Mouse (Mus musculus) hematopoietic stem cell, adult 5-6 weeks (primary cell): Measurements from ENCODE around the gene Rpl39l. TPM values are rescaled to one million over a fixed set of nuclear protein-coding genes. Genes with fewer than 3 reads are reported as not detected.
"Not testable (repeated sequence)": the region's sequence is repeated elsewhere in the genome, so short reads cannot be mapped to it uniquely, and the experiment has no call there.

Source experiments
- ATAC-seq, 2 experiments: fragments of 125-278 bp in 1 of 2; replicated peaks in 1 of 2; 2 replicates each; pipeline ENCODE4 v1.8.0; 2016 to 2017; ENCODE audit warnings: inconsistent platforms in 2 of 2, mild to moderate bottlenecking in 2 of 2, moderate number of reproducible peaks in 2 of 2, low read depth in 1 of 2, moderate TSS enrichment in 1 of 2; ENCODE audit not compliant: low FRiP score in 2 of 2, poor library complexity in 2 of 2, severe bottlenecking in 2 of 2, insufficient read depth in 1 of 2, low TSS enrichment in 1 of 2
- total RNA-seq: library from RNA; stranded (forward); fragments of 172-1452, 232-1000 nt; gene quantifications from 2 replicates; pipeline ENCODE4 v1.2.3, GENCODE M21; 2017

Rpl39l gene
- total RNA-seq, result 0.35 TPM in 1 of 2 replicates, not detected in the other

- no peak for ATAC-seq
Observed at GRCm38 (mm10) chr16:10170005-10170404, at the start of gene Rpl39l. Gene Rpl39l, plus strand, starts transcription at chr16:10170226.

- ATAC-seq, result no peak
Observed at GRCm38 (mm10) chr16:10127586-10127985, 42.4 kb upstream of the Rpl39l start.

GRCm38 (mm10) chr16:10129052-10129911 is 40.7 kb upstream of the Rpl39l start:
- no peak for ATAC-seq

- ATAC-seq, result no peak
Observed at GRCm38 (mm10) chr16:10143166-10143565, 26.9 kb upstream of the Rpl39l start.

- no peak for ATAC-seq
Observed at GRCm38 (mm10) chr16:10147401-10147800, 22.6 kb upstream of the Rpl39l start.

GRCm38 (mm10) chr16:10169123-10169905 is 712 bp upstream of the Rpl39l start:
- no peak for ATAC-seq

GRCm38 (mm10) chr16:10171276-10171675 is 1.2 kb downstream of the Rpl39l start:
- ATAC-seq, result no peak

GRCm38 (mm10) chr16:10172179-10172820 is 2.3 kb downstream of the Rpl39l start:
- no peak for ATAC-seq

GRCm38 (mm10) chr16:10187461-10187860 is 17.4 kb downstream of the Rpl39l start:
- ATAC-seq, result not testable (repeated sequence)

GRCm38 (mm10) chr16:10192679-10193506 is 22.9 kb downstream of the Rpl39l start, which contains the start of gene Atf7ip2:
Gene Atf7ip2, plus strand, starts transcription at chr16:10192712.
- peak; percentile 87 to 90 for ATAC-seq

- no peak for ATAC-seq
Observed at GRCm38 (mm10) chr16:10208777-10209176, 38.8 kb downstream of the Rpl39l start.

GRCm38 (mm10) chr16:10216366-10216765 is 46.3 kb downstream of the Rpl39l start:
- not testable (repeated sequence) for ATAC-seq

- ATAC-seq, result not testable (repeated sequence)
Observed at GRCm38 (mm10) chr16:10217020-10217419, 47.0 kb downstream of the Rpl39l start.

Other genes with a start within 250 kb of the Rpl39l start
- gene Grin2a, start 174.7 kb upstream of the Rpl39l start, total RNA-seq, result not detected in 2 replicates
- gene Atf7ip2, start 22.5 kb downstream of the Rpl39l start, total RNA-seq, result 6.4 TPM in 1 of 2 replicates, not detected in the other
- 0.19 and 0.55 TPM in 2 replicates for gene Emp2, start 143.7 kb downstream of the Rpl39l start, total RNA-seq
- gene Tekt5, start 225.3 kb downstream of the Rpl39l start, total RNA-seq, result not detected in 2 replicates
- 35.9 and 42.6 TPM in 2 replicates for gene Nubp1, start 241.7 kb downstream of the Rpl39l start, total RNA-seq